Mouse (Mus musculus) megakaryocyte progenitor cell, adult 5-6 weeks (primary cell): ENCODE data around the gene Kif13a. TPM values are rescaled to one million over a fixed set of nuclear protein-coding genes. Genes with fewer than 3 reads are reported as not detected.

Experiments
- ATAC-seq: replicated peaks from 2 replicates; pipeline ENCODE4 v1.8.0; 2016; ENCODE audit warnings: mild to moderate bottlenecking, moderate TSS enrichment, inconsistent platforms; ENCODE audit not compliant: poor library complexity
- total RNA-seq, 2 experiments: library from RNA; stranded (forward) in 1 of 2; stranded (reverse) in 1 of 2; fragments of 157-497, 149-512 nt in 1 of 2; fragments of 200-1000 nt in 1 of 2; gene quantifications; 2 replicates each; pipeline versions ENCODE4 v1.2.3 to v1.2.4; 2015 to 2017

Kif13a gene
- total RNA-seq (2015) (20.9 and 24.4 TPM in 2 replicates), total RNA-seq (2017) (31.1 and 41.0 TPM in 2 replicates)

- peak; percentile 77 for ATAC-seq
Measured at GRCm38 (mm10) chr13:46929719-46930658, at the start of gene Kif13a. Kif13a (minus strand) TSS chr13:46929867.

GRCm38 (mm10) chr13:46976532-46976931, 46.9 kb upstream of the Kif13a start:
- peak; percentile 38; the same call in 1 of the 2 replicates for ATAC-seq

- 0 out of 2 replicates have a peak, but pooled peaks have one; percentile 12 for ATAC-seq
Measured at GRCm38 (mm10) chr13:46975930-46976329, 46.3 kb upstream of the Kif13a start.

GRCm38 (mm10) chr13:46975031-46975551, 45.4 kb upstream of the Kif13a start:
- peak; percentile 70 for ATAC-seq

GRCm38 (mm10) chr13:46970286-46970945, 40.7 kb upstream of the Kif13a start:
- ATAC-seq: no peak

GRCm38 (mm10) chr13:46968626-46969025, 39.0 kb upstream of the Kif13a start:
- peak; percentile 39; the same call in 1 of the 2 replicates for ATAC-seq

- no peak for ATAC-seq
Measured at GRCm38 (mm10) chr13:46967308-46967707, 37.6 kb upstream of the Kif13a start.

GRCm38 (mm10) chr13:46960878-46961474, 31.3 kb upstream of the Kif13a start:
- no peak for ATAC-seq

- ATAC-seq: no peak
Measured at GRCm38 (mm10) chr13:46959139-46959538, 29.5 kb upstream of the Kif13a start.

GRCm38 (mm10) chr13:46951212-46951611, 21.5 kb upstream of the Kif13a start:
- no peak for ATAC-seq

- ATAC-seq: peak; percentile 72
Measured at GRCm38 (mm10) chr13:46949741-46950140, 20.1 kb upstream of the Kif13a start.

GRCm38 (mm10) chr13:46948027-46948426, 18.4 kb upstream of the Kif13a start:
- ATAC-seq: peak; percentile 79

GRCm38 (mm10) chr13:46946041-46946440, 16.4 kb upstream of the Kif13a start:
- no peak for ATAC-seq

- no peak for ATAC-seq
Measured at GRCm38 (mm10) chr13:46945256-46945655, 15.6 kb upstream of the Kif13a start.

GRCm38 (mm10) chr13:46943294-46943693, 13.6 kb upstream of the Kif13a start:
- no peak for ATAC-seq

GRCm38 (mm10) chr13:46934116-46934515, 4.4 kb upstream of the Kif13a start:
- ATAC-seq: no peak

- ATAC-seq: peak; percentile 14; the same call in 1 of the 2 replicates
Measured at GRCm38 (mm10) chr13:46932846-46933245, 3.2 kb upstream of the Kif13a start.

- peak; percentile 44 for ATAC-seq
Measured at GRCm38 (mm10) chr13:46932049-46932448, 2.4 kb upstream of the Kif13a start.

GRCm38 (mm10) chr13:46930659-46931046, 986 bp upstream of the Kif13a start:
- ATAC-seq: peak; percentile 55

GRCm38 (mm10) chr13:46928961-46929691, 541 bp downstream of the Kif13a start:
- ATAC-seq: no peak
